Mouse (Mus musculus) layer of hippocampus, adult 9-10 months (tissue): ENCODE results near the gene Rrp36.

Source experiments
- DNase-seq: peaks from one replicate; pipeline ENCODE4 v3.0.0; 2022; ENCODE audit warnings: low spot score

The Rrp36 gene

GRCm38 (mm10) chr17:46685913-46686312 is 11.8 kb upstream of the Rrp36 start:
- no peak for DNase-seq

DNA sequence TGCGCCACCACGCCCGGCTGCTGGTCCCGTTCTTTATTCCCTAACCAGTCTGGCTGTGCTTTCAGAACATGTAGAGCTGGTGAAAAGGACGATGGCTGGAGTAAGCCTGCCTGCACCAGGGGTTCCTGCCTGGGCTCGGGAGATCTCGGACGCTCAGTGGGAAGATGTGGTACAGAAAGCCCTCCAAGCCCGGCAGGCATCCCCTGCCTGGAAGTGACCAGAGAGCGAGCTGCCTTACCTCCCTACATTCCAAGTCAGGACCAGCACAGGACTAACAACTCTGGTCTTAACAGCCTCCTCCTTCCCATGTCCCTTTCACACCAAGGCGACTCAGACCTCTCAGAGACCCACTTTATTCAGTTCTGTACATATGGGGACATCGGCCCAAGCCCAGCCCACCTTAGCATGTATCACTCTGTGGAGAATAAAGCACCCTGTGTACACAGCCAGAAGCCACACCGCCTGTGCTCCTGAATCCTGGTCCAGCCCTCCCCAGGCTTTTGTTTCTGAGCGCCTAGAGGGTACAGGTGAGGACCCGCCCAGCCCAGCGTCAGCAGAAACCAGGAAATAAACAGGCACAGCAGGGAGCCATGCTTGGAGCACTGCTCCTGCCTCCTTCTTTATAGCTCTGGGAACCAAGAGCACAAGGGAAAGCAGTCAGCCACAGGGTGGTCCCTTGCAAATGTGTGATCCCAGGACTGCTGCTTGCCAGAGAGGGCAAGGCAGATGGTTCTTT is 8.7 kb upstream of the Rrp36 start:
- no peak for DNase-seq

DNA sequence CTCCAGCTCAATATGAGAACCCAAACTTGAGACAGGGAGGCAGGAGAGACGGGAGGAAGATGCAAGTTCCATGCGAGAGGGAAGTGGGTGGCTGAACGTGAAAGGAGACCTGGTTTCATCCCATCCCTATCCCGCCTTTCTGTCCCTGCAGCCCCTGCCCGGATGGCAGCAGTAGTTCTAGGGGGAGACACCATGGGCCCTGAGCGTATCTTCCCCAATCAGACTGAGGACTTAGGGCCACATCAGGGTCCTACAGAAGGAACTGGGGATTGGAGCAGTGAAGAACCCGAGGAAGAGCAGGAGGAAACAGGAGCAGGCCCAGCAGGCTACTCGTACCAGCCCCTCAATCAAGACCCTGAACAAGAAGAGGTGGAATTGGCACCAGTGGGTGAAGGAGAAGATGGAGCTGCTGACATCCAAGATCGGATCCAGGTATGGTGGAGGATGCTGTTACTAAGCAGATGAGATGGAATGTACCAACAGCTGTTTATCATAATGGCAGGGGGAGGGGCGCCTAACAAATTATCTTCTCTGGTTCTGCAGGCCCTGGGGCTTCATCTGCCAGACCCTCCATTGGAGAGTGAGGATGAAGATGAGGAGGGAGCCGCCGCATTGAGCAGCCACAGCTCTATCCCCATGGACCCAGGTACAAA is 7.4 kb upstream of the Rrp36 start:
- no peak for DNase-seq

- peak; percentile 90 for DNase-seq
Observed at GRCm38 (mm10) chr17:46680760-46681373, 6.7 kb upstream of the Rrp36 start, which contains the start of gene Klhdc3. TSS of gene Klhdc3 (minus strand) at chr17:46680914.

GRCm38 (mm10) chr17:46679843-46680759 is 5.9 kb upstream of the Rrp36 start:
- DNase-seq = no peak

- no peak for DNase-seq
Observed at GRCm38 (mm10) chr17:46678911-46679310, 4.8 kb upstream of the Rrp36 start.

DNA sequence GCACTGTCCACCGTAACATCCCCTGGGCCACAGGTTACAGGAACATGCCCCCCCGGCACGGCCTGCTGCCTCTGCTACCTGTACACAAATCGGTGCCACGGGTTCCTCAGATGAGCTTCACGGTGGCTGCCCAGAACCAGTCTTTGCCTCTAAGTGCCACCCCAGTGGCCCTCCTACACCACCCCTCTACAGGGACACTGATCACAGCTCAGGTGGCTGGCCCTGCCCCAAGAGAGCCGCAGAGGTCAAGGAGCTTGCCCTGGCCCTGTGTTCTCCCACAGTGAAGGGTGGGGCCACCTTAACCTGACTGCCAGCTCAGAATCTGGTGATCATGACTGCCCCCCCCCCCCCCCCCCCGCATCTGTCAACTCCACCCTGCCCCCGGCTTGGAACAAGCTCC is 4.3 kb upstream of the Rrp36 start, which contains the start of gene Mea1:
TSS of gene Mea1 (plus strand) at position 378 of the 400 bp plus-strand sequence.
- no peak for DNase-seq

DNA sequence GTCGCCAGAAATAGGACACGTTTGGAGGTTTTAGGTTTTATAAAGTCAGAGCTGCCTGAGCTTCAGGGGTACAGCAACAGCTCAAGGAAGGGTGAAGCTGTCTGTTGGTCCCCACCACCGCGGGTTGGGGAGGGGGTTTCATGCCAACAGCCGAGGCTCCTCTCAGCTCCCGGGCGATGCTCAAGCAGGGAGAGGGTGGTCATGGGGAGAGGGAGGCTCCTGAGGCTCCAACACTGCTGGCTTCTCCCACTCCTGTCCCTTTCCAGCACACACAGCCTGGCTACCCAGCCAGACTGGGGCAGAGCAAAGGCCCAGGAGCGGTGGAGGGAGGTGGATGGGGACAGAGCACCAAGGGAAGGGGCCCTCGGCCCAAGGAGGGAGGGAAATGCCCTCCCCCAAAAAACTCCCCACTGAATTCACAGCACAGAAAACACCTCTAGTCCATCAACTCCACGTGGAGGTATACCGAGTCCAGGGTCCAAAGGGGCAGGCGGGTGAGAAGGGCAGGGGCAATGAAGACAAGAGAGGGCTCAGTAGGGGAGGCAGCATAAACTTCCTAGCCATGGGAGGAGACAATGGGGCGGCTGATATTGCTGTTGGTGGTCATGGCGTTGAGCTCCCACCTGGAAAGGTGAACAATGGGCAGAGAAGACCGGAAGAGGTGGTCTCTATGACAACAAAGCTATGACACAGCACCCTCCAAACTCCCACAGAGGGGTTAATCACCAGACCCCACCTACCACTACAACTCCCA is 555 bp upstream of the Rrp36 start:
- no peak for DNase-seq

GRCm38 (mm10) chr17:46669911-46670310 is 4.2 kb downstream of the Rrp36 start:
- no peak for DNase-seq

DNA sequence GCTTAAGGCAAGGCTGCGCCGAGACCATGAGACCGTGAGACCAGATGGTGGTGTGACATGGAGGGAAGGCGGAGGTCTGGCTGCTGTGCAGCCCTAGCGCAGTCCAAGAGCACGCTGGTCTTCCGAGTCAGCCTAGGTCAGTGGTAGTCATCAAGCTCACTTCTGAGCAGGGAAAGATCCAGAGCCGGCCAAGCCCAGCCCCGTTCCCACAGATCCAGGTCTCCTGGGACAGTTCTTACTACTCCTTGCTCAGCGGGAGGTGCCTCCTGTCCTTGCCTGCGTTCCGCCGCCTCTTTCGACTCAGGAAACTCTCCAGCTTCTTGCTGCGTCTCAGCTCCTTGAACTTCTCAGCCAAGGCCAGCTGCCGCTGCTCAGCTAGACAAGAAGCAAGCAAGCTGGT is 6.4 kb downstream of the Rrp36 start:
- DNase-seq = no peak

- DNase-seq = no peak
Observed at GRCm38 (mm10) chr17:46662730-46663129, 11.4 kb downstream of the Rrp36 start.

GRCm38 (mm10) chr17:46661981-46662380 is 12.2 kb downstream of the Rrp36 start:
- no peak for DNase-seq

DNA sequence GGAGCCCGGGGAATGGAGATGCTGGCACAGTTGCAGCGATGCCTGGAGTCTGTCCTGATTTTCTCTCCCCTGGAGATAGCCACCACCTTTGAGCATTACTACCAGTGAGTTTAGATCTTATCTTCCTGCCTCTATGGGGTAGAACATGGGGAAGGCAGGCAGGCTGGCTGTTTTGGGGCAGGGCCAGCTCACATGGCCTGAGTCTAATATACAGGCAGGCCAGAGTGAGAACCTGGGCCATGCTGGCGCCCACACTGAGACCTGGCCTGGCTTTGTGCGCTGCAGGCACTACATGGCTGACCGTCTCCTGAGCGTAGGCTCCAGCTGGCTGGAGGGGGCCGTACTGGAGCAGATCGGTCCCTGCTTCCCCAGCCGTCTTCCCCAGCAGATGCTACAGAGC is 12.8 kb downstream of the Rrp36 start:
- DNase-seq = no peak

GRCm38 (mm10) chr17:46656054-46656453 is 18.1 kb downstream of the Rrp36 start:
- DNase-seq = no peak

DNA sequence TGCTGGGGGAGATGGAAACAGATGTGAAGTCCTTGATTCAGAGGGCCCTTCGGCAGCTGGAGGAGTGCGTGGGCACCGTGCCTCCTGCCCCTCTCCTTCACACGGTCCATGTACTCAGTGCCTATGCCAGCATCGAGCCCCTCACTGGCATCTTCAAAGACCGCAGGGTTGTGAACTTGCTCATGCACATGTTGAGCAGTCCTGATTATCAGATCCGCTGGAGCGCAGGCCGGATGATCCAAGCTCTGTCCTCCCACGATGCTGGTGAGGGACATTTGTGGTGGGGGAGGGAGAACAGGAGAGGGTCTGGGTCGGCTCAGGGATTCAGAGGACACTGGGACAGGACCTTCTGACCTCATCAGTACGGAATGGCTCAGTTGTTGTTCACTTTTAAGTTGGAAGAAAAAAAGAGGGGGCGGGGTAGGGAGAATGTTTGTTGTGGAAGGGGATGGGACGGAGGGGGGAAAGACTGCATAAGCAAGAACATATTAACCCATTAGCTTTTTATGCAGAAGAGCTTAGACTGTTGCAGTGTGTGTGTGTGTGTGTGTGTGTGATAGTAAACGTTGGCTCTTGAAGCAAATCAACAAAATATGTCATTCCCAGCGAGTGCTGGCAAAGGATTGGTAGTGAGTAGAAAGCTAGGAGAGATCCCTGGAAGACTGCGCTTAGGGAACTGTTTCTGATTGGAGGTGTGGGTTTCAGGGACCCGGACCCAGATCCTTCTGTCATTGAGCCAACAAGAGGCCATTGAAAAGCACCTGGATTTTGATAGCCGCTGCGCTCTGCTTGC is 22.2 kb downstream of the Rrp36 start:
- DNase-seq = no peak

GRCm38 (mm10) chr17:46651292-46651691 is 22.9 kb downstream of the Rrp36 start:
- no peak for DNase-seq

DNA sequence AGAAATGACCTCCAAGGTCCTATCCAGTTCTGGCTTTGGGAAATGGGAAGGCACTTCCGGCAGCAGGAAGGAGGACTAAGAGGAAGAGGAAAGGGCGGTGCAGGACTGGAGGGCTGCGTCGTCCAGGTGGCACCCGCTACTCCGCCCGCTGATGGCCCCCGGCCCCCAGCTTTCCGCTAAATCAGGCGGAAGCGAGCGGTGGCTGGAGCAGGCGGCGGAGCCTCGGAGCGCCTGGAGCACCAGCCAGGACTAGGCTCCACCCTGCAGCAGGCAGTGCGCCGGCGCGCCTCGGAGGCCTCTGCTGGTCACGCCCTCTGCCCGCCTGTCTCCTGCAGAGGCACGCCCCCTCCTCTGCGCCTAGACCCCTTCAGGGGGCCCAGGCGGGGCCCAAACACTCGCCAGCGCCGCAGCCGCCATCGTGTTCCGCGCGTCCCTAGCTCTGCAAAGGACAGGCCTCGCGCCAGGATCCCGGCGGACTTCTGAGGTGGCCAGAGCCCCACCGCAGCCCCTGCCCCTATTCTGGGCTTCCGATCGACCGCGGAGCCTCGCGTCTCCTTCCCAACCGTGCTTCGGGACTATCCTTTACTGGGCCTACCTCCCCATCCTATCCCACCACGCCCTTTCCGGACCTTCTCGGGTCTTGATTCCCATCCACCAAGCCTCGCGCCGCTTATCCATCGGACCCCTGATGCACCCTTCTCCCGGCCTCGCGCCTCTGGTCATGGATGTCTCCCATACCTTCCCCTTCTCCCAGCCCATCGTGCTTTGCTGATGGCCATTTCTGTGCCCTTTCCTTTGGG is 23.7 kb downstream of the Rrp36 start, which contains the start of gene Cul7:
TSS of gene Cul7 (plus strand) at position 106 of the 800 bp plus-strand sequence.
- DNase-seq = peak; percentile 30

GRCm38 (mm10) chr17:46649811-46650210 is 24.3 kb downstream of the Rrp36 start:
- DNase-seq = no peak

DNA sequence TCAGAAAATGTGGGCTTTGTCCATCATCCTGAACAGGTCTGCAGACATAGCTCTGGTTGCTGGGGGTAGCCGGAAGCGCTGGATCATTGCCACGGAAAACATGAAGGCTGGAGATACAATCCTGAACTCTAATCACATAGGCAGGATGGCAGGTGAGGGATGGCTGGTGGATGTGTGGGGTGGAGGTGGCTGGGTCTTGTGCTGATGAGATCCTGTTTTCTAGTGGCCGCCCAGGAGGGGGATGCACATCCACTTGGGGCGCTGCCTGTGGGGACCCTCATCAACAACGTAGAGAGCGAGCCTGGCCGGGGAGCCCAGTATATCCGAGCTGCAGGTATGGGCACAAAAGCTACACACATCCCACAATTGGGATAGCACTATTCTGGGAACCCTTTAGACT is 25.7 kb downstream of the Rrp36 start:
- no peak for DNase-seq

DNA sequence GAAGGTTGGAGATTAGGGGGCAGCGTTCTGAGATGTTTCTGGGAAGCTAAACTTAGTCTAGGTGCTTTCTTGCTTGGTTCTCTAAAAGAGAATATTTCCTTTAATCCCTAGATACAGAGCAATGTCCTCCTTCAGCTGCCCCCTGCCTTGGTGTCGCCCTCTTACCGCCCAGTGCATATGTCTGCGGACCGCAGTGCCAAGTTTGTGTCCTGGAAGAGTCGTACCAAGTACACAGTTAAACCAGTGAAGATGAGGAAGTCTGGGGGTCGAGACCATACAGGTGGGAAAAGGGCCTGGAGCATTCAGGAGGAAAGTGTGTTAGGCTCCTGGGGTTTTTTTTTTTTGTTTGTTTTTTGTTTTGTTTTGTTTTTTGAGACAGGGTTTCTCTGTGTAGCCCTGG is 26.9 kb downstream of the Rrp36 start:
- no peak for DNase-seq
